Mouse (Mus musculus): ENCODE data around the gene Gm3839.
"Not testable (repeated sequence)": the region's sequence is repeated elsewhere in the genome, so short reads cannot be mapped to it uniquely, and the experiment has no call there.

Gene Gm3839

DNA sequence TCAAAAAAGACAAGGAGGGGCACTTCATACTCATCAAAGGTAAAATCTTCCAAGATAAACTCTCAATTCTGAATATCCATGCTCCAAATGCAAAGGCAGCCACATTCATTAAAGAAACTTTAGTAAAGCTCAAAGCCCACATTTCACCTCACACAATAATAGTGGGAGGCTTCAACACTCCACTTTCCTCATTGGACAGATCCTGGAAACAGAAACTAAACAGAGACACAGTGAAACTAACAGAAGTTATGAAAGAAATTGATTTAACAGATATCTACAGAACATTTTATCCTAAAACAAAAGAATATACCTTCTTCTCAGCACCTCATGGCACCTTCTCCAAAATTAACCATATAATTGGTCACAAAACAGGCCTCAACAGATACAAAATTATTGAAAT lies at the start of gene Gm3839:
Gene Gm3839 (minus strand): TSS at position 101 of the 400 bp plus-strand sequence.
- DNase-seq: not testable (repeated sequence)

DNA sequence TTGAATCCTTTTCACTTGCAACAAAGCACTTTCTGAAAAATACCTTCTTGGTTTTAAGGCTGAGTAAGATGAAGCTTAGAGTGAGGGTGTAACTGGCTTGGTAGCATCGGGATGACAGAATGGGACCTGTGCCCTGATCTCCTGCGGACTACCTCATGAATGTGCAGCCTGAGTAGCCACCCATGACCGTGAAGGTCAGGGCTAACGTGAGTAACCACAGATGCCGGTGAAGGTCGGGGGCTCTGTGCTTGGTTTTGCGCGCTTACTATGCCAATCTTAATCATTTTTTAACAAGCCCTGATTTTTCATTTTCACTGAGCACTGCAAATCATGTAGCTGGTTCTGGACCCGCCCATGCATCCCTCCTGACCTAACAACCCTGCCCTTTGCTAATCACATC lies 49.1 kb upstream of the Gm3839 start:
- DNase-seq: no peak

DNA sequence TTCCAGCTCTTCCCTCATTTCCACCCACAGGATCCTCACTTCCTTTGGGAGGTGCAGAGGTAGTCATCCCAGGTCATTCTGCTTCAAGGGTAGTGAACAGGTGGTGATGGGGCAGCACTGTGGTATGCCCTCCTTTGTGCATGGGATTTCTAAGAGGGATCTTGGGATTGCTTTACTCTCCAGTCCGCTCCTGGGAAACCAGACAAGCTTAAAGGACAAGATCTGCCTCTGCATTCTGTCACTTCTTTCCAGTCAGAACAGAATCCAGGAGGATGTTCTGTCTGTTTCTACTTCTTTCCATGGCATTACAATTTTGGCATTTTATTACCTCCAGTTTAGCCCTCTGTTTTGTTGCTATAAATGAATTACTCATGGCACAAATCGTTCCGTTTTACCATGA lies 21.3 kb upstream of the Gm3839 start:
- no peak for DNase-seq

DNA sequence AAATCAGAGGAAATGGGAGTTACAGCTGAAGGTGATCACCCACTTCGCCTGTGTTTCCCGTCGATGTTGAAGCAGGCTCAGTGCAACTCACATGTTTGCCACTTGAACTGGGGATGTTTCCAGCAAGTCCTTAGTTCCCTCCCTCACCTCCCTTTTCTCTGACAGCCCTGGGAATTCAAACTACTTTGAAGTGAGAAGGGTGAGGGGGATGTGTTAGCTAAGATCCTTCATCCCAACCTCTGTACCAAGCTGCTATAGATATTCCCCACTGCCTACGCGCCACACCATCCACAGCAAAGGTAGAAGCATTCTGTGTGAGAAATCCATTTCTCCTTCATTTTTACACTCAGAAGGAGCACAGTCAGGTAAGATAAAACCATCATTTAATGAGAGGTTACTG lies 18.7 kb upstream of the Gm3839 start:
- DNase-seq: no peak

- no peak for DNase-seq
These were observed 10.4 kb downstream of the Gm3839 start for GRCm38 (mm10) chr14:11346086-11346485.

DNA sequence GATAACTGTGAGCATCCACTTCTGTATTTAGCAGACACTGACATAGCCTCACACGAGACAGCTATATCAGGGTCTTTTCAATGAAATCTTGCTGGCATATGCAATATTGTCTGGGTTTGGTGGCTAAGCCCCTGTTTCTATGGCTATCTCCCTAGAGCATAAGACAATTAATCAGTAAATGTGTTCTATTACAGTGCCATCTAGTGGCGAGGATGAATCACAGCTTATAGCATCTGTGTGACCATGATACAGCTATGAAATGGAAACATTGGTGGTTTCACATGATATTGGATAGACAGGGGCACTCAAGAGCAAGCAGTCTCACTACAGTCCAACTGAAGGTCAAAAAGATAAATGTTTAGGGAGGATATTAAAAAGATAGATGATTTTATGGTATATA lies 26.5 kb downstream of the Gm3839 start:
- DNase-seq: no peak

GRCm38 (mm10) chr14:11307079-11307478 lies 49.4 kb downstream of the Gm3839 start:
- no peak for DNase-seq

DNA sequence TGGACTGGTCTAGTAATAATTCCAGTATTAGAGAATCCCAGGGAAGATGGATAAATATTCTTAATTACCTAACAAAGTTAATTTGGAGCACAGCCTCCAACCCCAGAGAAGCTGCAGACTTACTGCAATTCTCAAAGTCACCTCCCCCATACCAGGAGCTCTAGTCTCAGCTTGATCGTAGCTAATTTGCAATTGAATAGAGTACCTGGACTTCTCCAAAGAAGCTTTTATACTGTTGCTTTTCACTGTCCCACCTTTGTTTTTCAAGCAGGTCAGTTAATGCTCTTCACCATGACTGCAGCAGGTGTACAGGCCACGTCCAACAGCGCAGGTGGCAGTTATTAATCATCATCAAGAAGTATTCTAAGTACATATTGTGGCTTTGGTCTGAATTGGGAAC lies 68.6 kb downstream of the Gm3839 start:
- DNase-seq: not testable (repeated sequence)

GRCm38 (mm10) chr14:11257161-11257705 lies 99.3 kb downstream of the Gm3839 start:
- no peak for DNase-seq

GRCm38 (mm10) chr14:11248053-11248452 lies 108.5 kb downstream of the Gm3839 start:
- DNase-seq: no peak

DNA sequence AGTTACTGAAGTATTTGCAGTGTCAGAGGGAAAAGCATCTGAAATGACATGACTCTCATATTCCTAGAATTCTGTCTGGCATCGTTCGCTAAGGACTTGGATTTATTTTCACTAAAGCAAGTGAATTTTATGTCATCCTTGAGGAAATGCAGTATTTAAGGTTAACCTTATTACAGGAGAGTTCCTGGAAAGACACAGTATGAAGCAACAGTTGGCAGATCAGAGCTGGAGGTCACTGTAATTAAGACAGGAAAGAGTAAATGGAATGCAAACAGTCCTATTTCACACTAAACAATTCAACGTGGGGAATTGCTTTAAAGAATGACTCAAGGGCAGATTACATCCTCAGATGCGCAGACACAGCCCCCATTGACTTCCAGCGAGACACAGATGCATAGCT lies 112.0 kb downstream of the Gm3839 start:
- no peak for DNase-seq

GRCm38 (mm10) chr14:11232086-11232485 lies 124.4 kb downstream of the Gm3839 start:
- no peak for DNase-seq

Data from cerebellum, adult 9-11 months (tissue).